Mouse (Mus musculus) liver, postnatal 0 days (tissue): ENCODE measurements around the gene Dclk1. TPM values are rescaled to one million over a fixed set of nuclear protein-coding genes. Genes with fewer than 3 reads are reported as not detected.

Experiments
- ATAC-seq: fragments of 200-750 bp; cut with Nextera tagmentation; 2 replicates; pipeline ENCODE4 v1.8.0; 2017; ENCODE audit warnings: mild to moderate bottlenecking, moderate library complexity
- DNase-seq: peaks from one replicate; pipeline ENCODE4 v3.0.0-alpha.2; 2016
- H3K27ac ChIP-seq: fragments of 300-500 bp; sonication (generic); 2 replicates; pipeline ENCODE4 v1.5.1; 2014; ENCODE audit warnings: antibody characterized with exemption, moderate library complexity, mild to moderate bottlenecking, low read depth
- H3K27me3 ChIP-seq: fragments of 300-500 bp; sonication (generic); 2 replicates; pipeline ENCODE4 v1.6.1; 2014; ENCODE audit warnings: low read length, control low read depth, mixed read lengths; ENCODE audit not compliant: insufficient read depth
- H3K36me3 ChIP-seq: fragments of 300-500 bp; sonication (generic); replicated peaks from 2 replicates; pipeline ENCODE4 v1.6.1; 2014; ENCODE audit warnings: mild to moderate bottlenecking, control low read depth, low read length, moderate library complexity, mixed read lengths; ENCODE audit not compliant: insufficient read depth
- H3K4me1 ChIP-seq: fragments of 300-500 bp; sonication (generic); 2 replicates; pipeline ENCODE4 v1.6.1; 2014; ENCODE audit warnings: antibody characterized with exemption, mild to moderate bottlenecking, control low read depth; ENCODE audit not compliant: insufficient read depth
- H3K4me2 ChIP-seq: fragments of 300-500 bp; sonication (generic); 2 replicates; pipeline ENCODE4 v1.6.1; 2014; ENCODE audit warnings: low read depth, mild to moderate bottlenecking, low read length, moderate library complexity, mixed read lengths
- H3K4me3 ChIP-seq: fragments of 300-500 bp; sonication (generic); 2 replicates; pipeline ENCODE4 v1.5.1; 2014; ENCODE audit warnings: low read depth, low read length
- H3K9ac ChIP-seq: fragments of 300-500 bp; sonication (generic); replicated peaks from 2 replicates; pipeline ENCODE4 v1.6.1; 2014; ENCODE audit warnings: mild to moderate bottlenecking, moderate library complexity
- H3K9me3 ChIP-seq: fragments of 300-500 bp; sonication (generic); 2 replicates; pipeline ENCODE4 v1.6.1; 2016; ENCODE audit warnings: mild to moderate bottlenecking, control low read depth, low read length, mixed read lengths
- CTCF ChIP-seq: sonication (generic); IDR thresholded peaks from 2 replicates; pipeline ENCODE4 v1.5.1; 2016; ENCODE audit warnings: antibody characterized with exemption, low read depth
- EP300 ChIP-seq: IDR thresholded peaks from 2 replicates; pipeline ENCODE4 v1.6.1; 2016; ENCODE audit warnings: antibody characterized with exemption, low read depth, mild to moderate bottlenecking
- whole genome bisulfite sequencing: fragments of 180-500 bp; shearing (Covaris S2); extraction: QIAGEN DNeasy Blood & Tissue Kit; methylation state at CpG from one replicate; pipeline ENCODE4 v1.1.7; 2014; ENCODE audit not compliant: insufficient replicate concordance; 5-methylcytosine and 5-hydroxymethylcytosine counted together
- polyA plus RNA-seq: library from polyadenylated mRNA; unstranded; fragments of >200 nt; fragmentation: Nextera tagmentation; extraction: Ambion mirVana; gene quantifications from 2 replicates; pipeline ENCODE4 v1.2.1, GENCODE M21; 2015

The Dclk1 gene
- polyA plus RNA-seq, 1 experiment from 2014 or later: 0.11 TPM

- no peak for DNase-seq
- ATAC-seq: no peak
- WGBS: 79% methylated on average over 2 of the region's 2 CpGs
- H3K27me3 ChIP-seq: no peaks in the 10 kb centered on the region
- TF ChIP-seq EP300 (no peak), CTCF (no peak)
- no peak overlapping the region for H3K4me2 ChIP-seq
- H3K36me3 ChIP-seq: no peaks in the 10 kb centered on the region
- no peak overlapping the region for H3K27ac ChIP-seq
- no peaks in the 10 kb centered on the region for H3K9me3 ChIP-seq
- no peaks in the 10 kb centered on the region for H3K4me1 ChIP-seq
- no peak overlapping the region for H3K4me3 ChIP-seq
- no peak overlapping the region for H3K9ac ChIP-seq
Observed at GRCm38 (mm10) chr3:55206413-55206812, 35.8 kb upstream of the Dclk1 start.

GRCm38 (mm10) chr3:55207665-55208064, 34.5 kb upstream of the Dclk1 start:
- no peak for TF ChIP-seq CTCF
- no peak for TF ChIP-seq EP300
- Histone ChIP-seq H3K36me3 (no peaks in the 10 kb centered on the region), H3K9ac (no peak overlapping the region), H3K27me3 (no peaks in the 10 kb centered on the region), H3K4me1 (no peaks in the 10 kb centered on the region), H3K4me2 (no peak overlapping the region), H3K4me3 (no peak overlapping the region), H3K9me3 (no peaks in the 10 kb centered on the region), H3K27ac (no peak overlapping the region)
- DNase-seq (no peak), ATAC-seq (no peak)
- WGBS: 67% methylated on average over 6 of the region's 6 CpGs

DNA sequence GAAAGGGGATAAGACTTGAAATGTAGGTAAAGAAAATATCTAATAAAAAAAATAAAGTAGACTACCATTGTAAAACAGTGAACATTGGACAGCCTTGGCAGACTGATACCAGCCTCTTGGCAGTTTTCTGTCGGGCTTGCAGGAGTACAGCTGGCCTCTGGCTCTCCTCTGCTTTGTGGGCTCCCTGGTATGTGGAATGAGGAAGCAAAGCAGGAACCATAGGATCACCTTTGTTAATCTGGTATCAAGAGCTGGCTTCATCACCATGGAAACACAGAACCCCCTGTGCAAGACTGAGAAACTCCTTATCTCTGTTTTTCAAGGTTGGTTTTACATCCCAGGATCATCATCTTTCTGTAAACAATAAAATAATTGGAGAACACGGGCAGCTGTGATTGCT, 29.9 kb upstream of the Dclk1 start:
- DNase-seq (no peak), ATAC-seq (no peak)
- 19% methylated on average over 2 of the region's 2 CpGs for WGBS
- no peak overlapping the region for H3K9ac ChIP-seq
- no peaks in the 10 kb centered on the region for H3K9me3 ChIP-seq
- H3K4me3 ChIP-seq: no peak overlapping the region
- H3K27ac ChIP-seq: no peak overlapping the region
- H3K4me1 ChIP-seq: no peaks in the 10 kb centered on the region
- H3K4me2 ChIP-seq: no peak overlapping the region
- no peaks in the 10 kb centered on the region for H3K27me3 ChIP-seq
- no peak for TF ChIP-seq CTCF
- TF ChIP-seq EP300: no peak
- no peaks in the 10 kb centered on the region for H3K36me3 ChIP-seq

- ATAC-seq (no peak), DNase-seq (no peak)
- no peak overlapping the region for H3K9ac ChIP-seq
- no peak overlapping the region for H3K4me3 ChIP-seq
- no peaks in the 10 kb centered on the region for H3K4me1 ChIP-seq
- no peaks in the 10 kb centered on the region for H3K9me3 ChIP-seq
- H3K36me3 ChIP-seq: no peaks in the 10 kb centered on the region
- H3K27ac ChIP-seq: no peak overlapping the region
- no peak overlapping the region for H3K4me2 ChIP-seq
- 52% methylated on average over 4 of the region's 4 CpGs for WGBS
- no peaks in the 10 kb centered on the region for H3K27me3 ChIP-seq
- TF ChIP-seq EP300: no peak
Observed at GRCm38 (mm10) chr3:55213785-55214184, 28.4 kb upstream of the Dclk1 start.

- H3K9ac ChIP-seq: no peak overlapping the region
- TF ChIP-seq CTCF (no peak), EP300 (no peak)
- DNase-seq (no peak), ATAC-seq (no peak)
- no peak overlapping the region for H3K4me3 ChIP-seq
- no peak overlapping the region for H3K4me2 ChIP-seq
- WGBS: 83% methylated on average over 6 of the region's 6 CpGs
- no peak overlapping the region for H3K27ac ChIP-seq
- H3K27me3 ChIP-seq: no peaks in the 10 kb centered on the region
- H3K36me3 ChIP-seq: no peaks in the 10 kb centered on the region
- H3K9me3 ChIP-seq: no peaks in the 10 kb centered on the region
- H3K4me1 ChIP-seq: no peaks in the 10 kb centered on the region
Observed at GRCm38 (mm10) chr3:55214413-55214812, 27.8 kb upstream of the Dclk1 start.

DNA sequence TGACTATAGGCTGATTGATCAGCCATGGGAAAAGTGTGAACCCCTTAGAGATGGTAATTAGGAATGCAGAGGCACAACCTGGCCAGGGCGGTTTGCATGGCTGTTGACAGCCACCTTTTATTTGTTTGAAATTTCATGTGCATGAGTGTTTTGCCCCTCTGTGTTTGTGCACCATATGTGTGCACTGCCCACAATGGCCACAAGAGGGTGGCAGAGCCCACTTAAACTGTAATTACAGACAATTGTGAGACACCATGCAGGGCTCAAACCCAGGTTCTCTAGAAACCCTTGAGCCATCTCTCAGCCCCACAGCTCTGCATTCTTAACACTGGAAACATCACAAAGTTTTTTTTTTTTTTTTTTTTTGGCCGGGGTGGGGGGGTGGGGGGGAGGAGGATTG, 19.7 kb upstream of the Dclk1 start:
- 74% methylated on average over 2 of the region's 2 CpGs for WGBS
- H3K27me3 ChIP-seq: no peaks in the 10 kb centered on the region
- H3K9ac ChIP-seq: no peak overlapping the region
- no peak for ATAC-seq
- no peak overlapping the region for H3K4me3 ChIP-seq
- H3K9me3 ChIP-seq: no peaks in the 10 kb centered on the region
- no peak for DNase-seq
- no peak overlapping the region for H3K27ac ChIP-seq
- no peaks in the 10 kb centered on the region for H3K4me1 ChIP-seq
- H3K36me3 ChIP-seq: no peaks in the 10 kb centered on the region
- TF ChIP-seq CTCF (peak; percentile 45), EP300 (no peak)
- H3K4me2 ChIP-seq: no peak overlapping the region

DNA sequence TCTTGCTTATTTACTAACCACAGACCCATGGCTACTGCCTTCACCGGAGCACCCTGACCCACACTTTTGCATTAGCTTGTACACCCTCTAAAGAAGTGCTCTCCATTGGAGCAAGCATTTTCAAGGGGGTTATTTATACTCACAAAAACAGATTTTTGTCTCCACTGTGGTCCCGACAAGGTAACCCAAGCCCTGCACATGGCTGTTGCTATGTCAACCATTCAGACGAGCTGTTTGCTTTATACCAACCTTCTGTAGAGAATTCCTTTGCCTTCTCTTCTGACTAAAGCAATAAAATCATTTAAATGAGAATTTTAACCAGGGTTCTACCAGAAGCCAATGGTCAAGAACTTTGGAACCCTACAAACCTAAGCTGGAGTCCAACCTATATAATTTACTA, 18.3 kb upstream of the Dclk1 start:
- TF ChIP-seq CTCF (no peak), EP300 (no peak)
- no peaks in the 10 kb centered on the region for H3K27me3 ChIP-seq
- 75% methylated on average over 3 of the region's 3 CpGs for WGBS
- ATAC-seq (no peak), DNase-seq (no peak)
- no peak overlapping the region for H3K9ac ChIP-seq
- H3K27ac ChIP-seq: no peak overlapping the region
- H3K36me3 ChIP-seq: no peaks in the 10 kb centered on the region
- H3K4me3 ChIP-seq: no peak overlapping the region
- no peaks in the 10 kb centered on the region for H3K4me1 ChIP-seq
- H3K4me2 ChIP-seq: no peak overlapping the region
- no peaks in the 10 kb centered on the region for H3K9me3 ChIP-seq
